Mouse (Mus musculus): ENCODE measurements around the gene Cdc40.
"Not testable (repeated sequence)": the region's sequence is repeated elsewhere in the genome, so short reads cannot be mapped to it uniquely, and the experiment has no call there.

Gene Cdc40

DNA sequence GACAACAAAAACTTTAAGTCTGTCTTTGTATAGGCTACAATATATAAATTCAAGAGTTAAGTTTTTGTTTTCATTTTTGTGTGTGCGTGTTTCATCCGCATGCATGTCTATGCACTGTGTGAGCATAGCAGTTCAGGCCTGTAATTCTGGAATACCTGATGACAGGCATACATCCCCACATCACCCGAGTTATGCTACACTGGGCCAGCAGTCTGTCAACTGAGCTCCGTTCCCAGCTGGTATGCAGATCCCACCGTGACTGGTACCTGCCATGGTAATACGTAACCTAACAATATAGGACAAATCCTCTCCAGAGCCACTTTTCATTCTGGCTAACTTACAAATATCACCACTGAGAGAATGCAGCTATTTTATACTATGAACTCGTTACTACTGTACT is 26.4 kb downstream of the Cdc40 start:
- DNase-seq = peak; percentile 39 to 57

DNA sequence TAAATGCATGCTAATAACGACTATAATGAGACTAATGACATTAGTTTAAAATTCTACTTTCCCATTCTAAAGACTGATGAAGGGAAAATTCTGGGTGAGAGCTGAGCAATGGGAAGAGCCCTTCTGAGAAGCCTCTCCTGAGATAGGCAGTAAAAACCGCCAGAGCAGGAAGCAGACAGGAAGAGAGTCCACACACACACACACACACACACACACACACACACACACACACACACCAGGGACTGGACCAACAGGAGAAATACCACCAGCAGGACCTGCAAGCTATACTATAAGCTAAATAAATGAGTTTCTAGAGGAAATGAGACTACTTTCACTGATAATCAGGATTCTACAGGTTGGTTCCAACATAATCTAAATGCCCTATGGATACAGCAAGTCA is 27.5 kb downstream of the Cdc40 start:
- DNase-seq = peak in 1 of 2 experiments; percentile 37

DNA sequence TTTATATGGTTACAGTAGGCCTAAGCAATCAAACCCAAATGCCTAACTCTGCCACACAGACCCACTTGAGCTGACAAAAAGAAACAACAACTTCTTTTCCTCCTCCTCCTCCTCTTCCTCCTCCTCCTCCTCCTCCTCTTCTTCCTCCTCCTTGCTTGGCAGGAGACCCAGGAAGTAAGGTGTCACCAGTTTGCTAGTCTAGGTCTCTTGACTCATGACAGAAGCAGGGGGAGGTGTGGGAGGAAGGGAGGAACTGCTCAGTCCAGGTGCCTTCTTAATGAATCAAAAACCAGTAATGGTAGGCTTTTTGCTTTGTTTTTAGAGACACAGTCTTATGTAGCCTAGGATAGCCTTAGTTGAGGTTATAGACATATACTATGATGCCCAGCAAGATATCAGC is 32.0 kb downstream of the Cdc40 start:
- DNase-seq = no peak

DNA sequence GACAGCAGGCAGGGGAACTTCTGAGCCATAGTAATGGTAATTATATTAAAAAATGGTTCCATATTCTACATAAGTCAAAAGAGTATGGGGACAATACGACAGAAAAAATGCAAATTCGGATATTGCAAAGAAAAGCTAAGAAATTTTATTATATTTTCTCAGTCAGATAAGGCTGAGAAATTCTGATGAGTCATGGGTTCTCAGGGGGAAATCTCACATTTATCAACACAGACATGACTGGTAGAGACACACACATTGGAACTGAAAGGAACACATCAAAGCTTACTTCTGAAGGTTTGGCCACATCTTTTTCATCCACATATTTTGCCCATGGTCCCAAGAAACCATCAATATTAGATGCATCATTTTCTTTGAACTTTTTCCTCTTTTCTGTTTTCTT is 32.5 kb downstream of the Cdc40 start:
- no peak for DNase-seq

DNA sequence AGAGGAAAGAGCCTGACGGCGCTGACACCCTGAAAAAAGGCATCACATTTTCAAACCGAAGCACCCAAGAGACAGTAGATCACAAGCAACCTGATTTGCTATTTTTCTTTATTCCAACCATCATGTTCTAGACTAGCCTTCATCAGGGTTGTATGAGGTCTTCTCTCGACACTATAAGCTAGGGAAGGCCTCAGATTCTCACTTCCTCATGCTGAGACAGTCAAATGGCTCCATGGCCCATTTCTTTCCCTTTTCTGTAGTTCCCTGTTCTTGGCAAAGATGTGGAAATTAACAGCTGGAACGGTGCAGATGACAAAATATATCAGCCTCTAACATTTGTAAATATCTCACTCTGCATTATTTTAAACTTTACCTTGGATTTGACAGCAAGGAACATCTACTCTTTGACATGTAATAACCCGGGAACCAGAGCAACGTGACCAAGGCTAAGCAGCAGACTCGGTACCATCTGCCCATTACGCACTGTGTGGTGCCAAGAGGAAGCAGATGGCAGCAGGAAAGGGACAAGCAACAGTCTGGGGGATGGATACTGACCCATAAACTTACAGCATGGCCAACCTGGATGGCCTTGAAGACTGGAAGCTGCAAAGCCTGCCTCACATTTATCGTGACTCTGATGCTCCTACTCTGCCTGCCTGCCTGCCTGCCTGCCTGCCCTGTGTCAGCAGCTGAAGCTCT is 35.8 kb downstream of the Cdc40 start:
- DNase-seq = peak; percentile 80 to 86

DNA sequence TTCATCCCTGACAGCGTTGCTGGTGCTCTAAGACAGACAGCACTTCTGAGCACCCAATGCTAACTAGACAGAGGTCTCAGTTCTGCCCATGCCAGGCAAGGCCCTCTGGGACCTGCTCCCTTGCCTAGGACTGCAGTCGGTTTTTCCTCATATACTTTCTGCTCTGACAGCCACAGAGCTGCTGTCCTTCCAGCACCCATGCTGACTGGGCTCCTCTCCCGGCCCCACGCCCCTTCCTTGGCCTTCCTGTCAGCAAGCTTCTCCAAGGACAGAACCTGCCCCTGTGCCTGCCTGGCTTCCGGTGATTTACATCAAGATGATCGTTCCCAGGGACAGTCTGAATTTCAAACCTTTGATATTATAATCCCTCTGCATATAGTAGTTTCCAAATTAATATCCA is 37.5 kb downstream of the Cdc40 start:
- DNase-seq = peak; percentile 76 to 78

DNA sequence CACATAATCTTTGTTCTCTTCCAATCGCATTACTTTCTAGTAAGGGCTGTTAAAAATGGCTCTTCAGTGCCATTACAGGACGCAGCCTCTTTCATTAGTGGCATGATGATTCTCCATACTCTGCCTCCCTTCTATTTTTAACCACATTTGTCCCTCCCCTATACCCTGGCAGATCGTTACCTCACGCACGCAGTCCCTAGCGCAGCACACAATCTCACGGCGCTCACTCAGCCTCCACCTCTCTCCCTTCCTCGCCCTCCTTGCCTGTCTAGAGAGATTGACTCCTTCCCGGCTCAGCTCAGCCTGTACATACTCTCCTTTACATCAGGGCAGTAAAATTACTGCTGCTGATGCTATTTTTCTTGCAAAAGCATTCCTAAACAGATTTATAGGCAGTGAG is 38.6 kb downstream of the Cdc40 start:
- DNase-seq = no peak

DNA sequence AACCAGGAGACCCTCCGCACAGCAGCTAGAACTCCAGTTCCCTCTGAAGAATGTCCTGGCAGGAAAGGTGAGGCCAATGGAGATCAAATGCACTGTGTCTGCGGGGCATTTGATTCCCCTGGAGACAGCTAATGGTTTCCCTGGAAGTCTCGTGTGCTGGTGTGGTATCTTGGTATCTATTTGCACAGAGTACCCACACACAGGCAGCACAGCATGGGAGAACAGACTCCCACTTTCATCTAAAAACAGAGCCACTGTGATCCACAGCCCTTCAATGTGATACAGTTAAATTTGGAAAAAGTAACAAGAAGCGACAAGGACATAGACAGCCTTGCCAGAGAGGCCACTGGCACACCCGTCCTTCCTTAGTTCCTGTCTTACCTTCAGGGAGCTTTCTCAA is 39.3 kb downstream of the Cdc40 start:
- no peak for DNase-seq

DNA sequence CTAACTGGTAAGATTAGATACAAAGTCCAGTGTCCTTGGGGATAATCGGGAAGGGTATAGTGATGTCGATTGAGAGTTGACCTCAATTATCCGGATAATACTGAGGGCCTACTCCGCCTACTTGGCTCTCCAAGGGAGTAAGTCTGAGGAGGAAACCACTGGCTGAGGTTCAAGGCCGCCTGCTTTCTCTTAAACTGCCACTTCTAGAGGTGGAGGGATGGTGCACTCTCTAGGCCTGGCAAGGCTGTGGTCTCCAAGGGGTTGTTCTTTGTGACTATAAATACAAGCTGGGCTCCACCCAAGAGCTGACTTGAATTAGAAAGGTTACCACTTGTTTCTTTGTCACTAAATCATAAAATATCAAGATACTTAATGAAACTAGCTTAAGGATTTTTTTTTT is 43.0 kb downstream of the Cdc40 start:
- no peak for DNase-seq

DNA sequence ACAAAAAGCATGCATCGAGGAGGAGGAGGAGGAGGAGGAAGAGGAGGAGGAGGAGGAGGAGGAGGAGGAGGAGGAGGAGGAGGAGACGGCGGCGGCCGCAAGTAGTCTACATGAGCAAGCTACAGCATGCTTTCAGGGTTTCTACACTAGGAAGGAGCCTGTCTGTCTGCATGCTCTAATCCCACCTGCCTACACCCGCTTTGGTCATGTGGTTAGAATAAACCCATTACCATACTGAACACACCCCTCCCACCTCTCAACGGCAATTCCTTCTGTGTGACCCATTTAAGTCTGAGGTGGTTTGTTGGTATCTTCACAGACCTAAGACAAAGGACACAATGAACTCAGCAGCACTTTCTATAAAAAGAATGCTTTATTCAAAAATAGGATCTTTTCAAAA is 51.8 kb downstream of the Cdc40 start:
- no peak for DNase-seq

DNA sequence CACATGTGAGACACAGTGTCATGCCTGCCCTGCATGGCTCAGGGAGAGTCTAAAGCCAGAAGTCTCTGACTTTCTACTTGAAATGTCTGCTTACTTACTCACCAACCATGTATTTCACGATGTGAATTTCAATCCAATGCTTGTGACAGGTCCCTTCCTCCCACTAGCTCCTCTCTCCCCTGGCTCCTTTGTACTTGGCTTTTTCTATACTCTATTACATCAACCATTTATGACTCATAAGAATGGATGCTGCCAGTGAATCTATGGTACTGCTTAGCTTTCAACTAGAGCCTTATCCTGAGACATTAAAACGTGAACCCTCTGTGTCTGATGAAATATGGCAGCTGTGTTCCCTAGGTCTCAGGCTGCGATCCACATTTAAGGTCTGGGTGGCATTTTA is 52.8 kb downstream of the Cdc40 start:
- DNase-seq = no peak

DNA sequence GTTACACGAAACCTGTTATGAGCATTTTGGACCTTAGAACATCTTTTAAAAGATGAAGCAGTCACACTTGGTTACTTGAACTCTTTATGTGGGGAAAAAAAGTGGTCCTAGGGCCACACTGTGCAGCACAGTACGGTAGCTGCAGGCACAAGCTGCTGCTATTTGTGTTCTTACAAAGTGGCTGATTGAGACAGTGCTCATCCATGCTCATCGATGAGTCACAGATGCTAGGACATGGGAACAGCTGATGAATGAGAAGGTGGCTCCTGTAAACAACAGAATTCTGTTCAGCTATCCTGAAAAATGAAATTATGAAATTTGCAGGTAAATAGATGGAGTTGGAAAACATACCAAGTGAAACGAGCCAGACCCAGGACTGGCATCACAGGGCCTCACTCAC is 55.4 kb downstream of the Cdc40 start:
- no peak for DNase-seq

DNA sequence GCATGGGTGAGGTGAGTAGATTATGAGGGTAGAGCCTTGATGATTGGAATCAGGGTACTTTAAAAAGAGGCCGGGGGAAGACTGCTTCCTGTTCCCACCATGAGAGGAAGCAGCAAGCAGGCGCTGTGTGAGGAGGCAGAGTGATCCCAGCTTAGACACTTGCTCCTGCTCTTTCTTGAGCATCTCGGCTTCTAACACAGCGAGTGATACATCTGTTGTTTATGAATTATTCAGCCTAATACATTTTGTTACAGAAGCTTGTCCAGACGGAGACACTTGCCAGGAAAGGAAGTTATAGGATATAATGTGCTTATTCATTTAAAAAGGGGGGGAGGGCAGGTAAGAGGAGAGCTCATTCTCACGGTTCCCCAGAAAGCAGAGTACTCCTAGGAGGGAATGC is 57.2 kb downstream of the Cdc40 start:
- DNase-seq = no peak

DNA sequence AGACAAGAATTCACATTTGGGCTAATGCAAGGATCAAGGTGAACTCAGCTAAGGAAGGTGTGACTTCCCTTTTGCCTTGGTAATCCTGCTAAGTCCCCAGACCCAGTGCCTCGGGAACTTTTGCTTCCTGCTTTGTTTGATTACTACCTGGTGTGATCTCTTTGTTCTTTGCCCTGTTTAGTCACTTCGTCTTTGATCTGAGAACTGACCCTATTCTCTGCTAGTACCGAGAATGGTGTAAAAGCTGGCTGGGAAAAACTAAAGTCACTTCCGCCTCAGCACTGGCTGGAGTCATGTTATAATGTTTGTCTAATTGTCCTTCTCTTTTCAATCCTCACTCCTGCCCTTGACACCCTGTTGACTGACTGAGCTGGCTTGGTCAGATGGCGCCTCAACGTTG is 66.6 kb downstream of the Cdc40 start:
- DNase-seq = no peak

DNA sequence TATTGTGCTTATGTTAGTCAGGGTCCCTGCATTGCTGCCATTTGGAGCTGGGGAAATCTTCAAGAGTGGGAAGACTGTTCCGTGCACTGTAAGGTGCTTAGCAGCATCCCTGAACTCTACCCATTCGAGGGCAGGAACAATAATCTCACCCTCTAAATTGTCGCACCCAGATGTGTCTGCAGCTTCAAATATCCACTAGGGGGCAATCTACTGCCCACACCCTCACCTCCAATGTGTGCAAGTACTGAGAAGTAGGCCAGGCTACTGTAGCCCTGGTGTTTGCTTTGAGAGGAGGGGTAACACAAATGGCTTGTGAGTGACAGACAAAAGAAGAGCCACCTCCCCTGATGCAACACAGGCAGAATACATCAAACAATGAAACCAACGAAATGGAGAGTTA is 69.5 kb downstream of the Cdc40 start:
- DNase-seq = no peak

DNA sequence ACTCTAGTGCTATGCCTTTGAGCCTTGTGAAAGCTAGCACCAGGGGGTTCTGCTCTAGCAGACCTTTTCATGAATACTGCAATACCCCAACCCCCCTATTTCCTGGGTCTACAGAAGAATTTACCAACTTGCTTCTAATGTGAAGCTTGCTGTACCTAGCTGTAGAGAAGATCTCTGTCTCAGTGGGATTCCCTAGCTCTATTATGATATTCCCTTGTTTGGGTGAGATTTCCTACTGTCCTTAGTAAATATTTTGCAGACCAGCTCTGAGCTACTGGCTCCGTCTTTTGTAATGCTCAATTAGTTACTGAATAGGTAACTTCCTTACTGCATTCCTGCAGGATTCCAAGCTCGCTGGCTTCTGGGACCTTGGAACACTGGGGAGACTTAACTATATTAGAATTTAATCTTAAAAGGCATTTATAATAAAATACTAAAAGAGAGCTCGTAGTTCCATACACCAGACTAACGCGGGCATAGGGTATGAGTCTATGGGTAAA is 73.7 kb downstream of the Cdc40 start:
- DNase-seq = not testable (repeated sequence)

DNA sequence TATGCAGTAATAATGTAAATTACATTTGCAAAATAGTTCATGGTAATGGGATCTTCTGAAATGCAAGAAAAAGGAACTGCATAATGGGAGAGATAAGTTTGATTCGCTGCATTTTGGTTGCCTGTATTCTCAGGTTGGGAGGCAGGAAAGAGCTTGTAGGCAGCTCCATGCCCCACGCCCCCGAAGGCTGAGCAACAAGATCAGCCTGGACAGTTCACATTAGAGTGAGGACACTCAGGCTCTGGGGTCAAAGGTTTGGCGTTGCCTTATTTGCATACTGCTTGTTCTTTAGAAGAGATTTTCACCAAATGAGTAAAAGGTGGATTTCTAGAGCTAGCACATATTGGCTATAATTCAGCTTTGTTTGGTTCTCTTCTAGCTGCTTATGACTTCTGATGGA is 76.9 kb downstream of the Cdc40 start:
- no peak for DNase-seq

DNA sequence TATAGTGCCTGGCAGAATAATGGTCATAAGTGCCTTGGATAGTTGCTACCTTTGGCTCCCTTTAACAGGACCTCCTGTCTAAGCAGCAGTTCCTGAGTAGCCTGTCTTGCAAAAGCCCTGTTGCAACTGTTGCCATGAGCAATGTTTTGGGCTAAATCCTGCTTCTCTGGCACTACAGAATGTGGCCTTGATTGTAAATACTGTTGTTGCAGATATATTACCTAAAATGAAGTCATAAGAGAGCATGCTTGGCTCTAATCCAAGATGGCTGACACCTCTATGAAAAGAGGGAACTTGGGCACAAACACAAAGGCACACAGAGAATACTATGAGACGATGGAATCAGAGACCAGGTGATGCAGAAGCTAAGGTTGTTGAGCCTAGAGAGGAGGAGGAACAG is 77.9 kb downstream of the Cdc40 start:
- no peak for DNase-seq

DNA sequence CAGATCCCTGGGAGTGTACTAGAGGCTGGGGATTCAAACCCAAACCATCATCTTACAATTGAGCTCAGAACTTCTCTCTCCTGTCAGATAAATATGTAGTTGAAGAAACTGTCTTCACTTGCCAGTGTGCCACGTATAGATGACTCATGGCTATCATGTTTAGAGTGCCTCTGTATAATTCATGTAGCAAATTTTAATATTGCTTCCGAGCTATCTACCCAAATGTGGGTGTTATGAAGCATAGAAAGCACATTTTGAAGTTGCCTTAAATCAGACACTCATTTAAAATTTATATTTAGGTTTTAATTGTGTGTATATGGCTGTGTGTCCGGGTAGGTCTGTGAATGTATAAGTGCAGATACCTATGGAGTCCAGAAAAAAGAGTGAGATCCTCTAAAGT is 91.0 kb downstream of the Cdc40 start:
- DNase-seq = no peak

DNA sequence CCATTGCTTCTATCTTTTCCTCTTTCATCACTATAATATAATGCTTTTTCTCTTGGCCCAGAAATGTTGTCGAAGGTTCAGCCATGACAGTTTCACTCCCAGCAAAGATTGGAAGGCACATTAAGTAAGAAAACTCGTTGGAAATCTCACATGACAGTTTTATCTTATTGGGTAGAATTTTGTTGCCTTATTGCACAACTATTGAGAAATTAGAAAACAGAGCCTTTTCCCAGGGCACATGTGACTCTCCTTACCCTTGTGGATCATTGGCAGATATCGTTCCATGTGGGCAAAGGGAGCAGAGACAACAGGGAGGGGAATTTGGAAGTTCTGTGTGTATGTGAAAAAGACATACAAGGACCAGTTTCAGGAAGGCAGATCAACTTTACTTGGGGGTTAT is 92.7 kb downstream of the Cdc40 start:
- no peak for DNase-seq
